Mouse (Mus musculus) myocyte (in vitro differentiated cells): Measurements from ENCODE around the gene Bcar1.

Experiments
- MAX ChIP-seq: IDR thresholded peaks from one replicate; pipeline ENCODE4 v1.6.1; 2011; ENCODE audit warnings: low read depth, mild to moderate bottlenecking, control low read depth
- POLR2A ChIP-seq: IDR thresholded peaks from one replicate; pipeline ENCODE4 v1.6.1; 2011; ENCODE audit warnings: low read depth, mild to moderate bottlenecking, control low read depth, moderate library complexity; ENCODE audit not compliant: insufficient read length

DNA sequence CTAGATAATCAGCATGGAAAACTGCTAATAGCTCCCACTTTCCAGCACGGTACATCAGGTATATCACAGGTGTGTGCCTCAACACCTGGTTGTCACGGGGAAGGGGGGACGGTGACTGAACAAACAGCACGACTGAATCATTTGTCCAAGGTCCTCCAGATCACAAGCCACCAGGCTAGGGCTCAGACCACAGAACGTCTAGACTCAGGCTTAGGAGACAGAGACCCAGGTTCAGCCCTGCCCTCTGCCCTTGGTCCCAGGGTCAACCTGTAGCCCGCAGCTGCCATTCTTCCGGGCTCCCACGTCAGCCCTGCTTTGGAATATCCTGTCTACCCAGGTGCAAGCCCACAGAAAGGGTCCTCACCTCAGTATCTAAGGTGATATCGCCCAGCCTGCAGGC lies 42.2 kb downstream of the Bcar1 start:
- no peak for TF ChIP-seq MAX
- no peak for TF ChIP-seq POLR2A
